ENCODE assay signal across 10 mouse cellular contexts in genomic region chr11:70014051-70014450, GRCm38 (mm10). TPM values are rescaled to one million over a fixed set of nuclear protein-coding genes. Genes with fewer than 3 reads are reported as not detected.
DNase-seq lines count a peak whose midpoint lies in the region; ATAC-seq lines count a peak whose summit lies in the region.
"Had no signal": no experiment of that assay in that cellular context is flagged by ENCODE, and none has a peak within 500 bp of the region (broad histone marks: within the 10 kb centered on the region; RNA-seq: fewer than 3 reads in every experiment).

No protein-coding gene starts in this region.

- no peak overlapping the region for H3K27ac ChIP-seq in heart, embryonic 13.5 days (replicated peaks)
- no peak overlapping the region for H3K27ac ChIP-seq in neural tube, embryonic 11.5 days (ENCODE audit: low read depth, low read length)
- H3K27ac ChIP-seq in liver, embryonic 13.5 days, result no peak overlapping the region

- no peaks in the 10 kb centered on the region for H3K9me3 ChIP-seq in heart, embryonic 13.5 days
- no peaks in the 10 kb centered on the region for H3K9me3 ChIP-seq in neural tube, embryonic 11.5 days (ENCODE audit: control insufficient read depth, low read length)
- H3K9me3 ChIP-seq in liver, embryonic 13.5 days (replicated peaks), result no peaks in the 10 kb centered on the region

- H3K27me3 ChIP-seq in heart, embryonic 13.5 days (replicated peaks), result no peaks in the 10 kb centered on the region
- no peaks in the 10 kb centered on the region for H3K27me3 ChIP-seq in neural tube, embryonic 11.5 days (ENCODE audit: control insufficient read depth, insufficient read depth, low read length)
- no peaks in the 10 kb centered on the region for H3K27me3 ChIP-seq in liver, embryonic 13.5 days

- peak overlapping the region; percentile 80 for H3K4me2 ChIP-seq in heart, embryonic 13.5 days
- peak overlapping the region; percentile 76; the same call in 1 of the 2 replicates for H3K4me2 ChIP-seq in neural tube, embryonic 11.5 days (ENCODE audit: low read depth)
- peak overlapping the region; percentile 86 for H3K4me2 ChIP-seq in liver, embryonic 13.5 days

- no peak for DNase-seq in heart, postnatal 10 days
- DNase-seq in neural tube, embryonic 11.5 days (ENCODE audit: low spot score), result no peak
- DNase-seq in neural tube, embryonic 10.5 days (ENCODE audit: extremely low spot score, low spot score), result no peak
- DNase-seq in liver, embryonic 13.5 days, result no peak
- DNase-seq in ovary, postnatal 14 days (ENCODE audit: low spot score), result no peak
- no peak for DNase-seq in urinary bladder, postnatal 4 days (ENCODE audit: low spot score in 2 of 2)
- DNase-seq in thymus, postnatal 14 days, result no peak
- DNase-seq: kidney, adult 18-20 months; left cerebral cortex, postnatal 4 days had no signal

- peaks cover 52% of the 10 kb centered on the region for H3K36me3 ChIP-seq in heart, embryonic 13.5 days
- peaks cover 22% of the 10 kb centered on the region for H3K36me3 ChIP-seq in neural tube, embryonic 11.5 days (ENCODE audit: control insufficient read depth, insufficient read depth, low read length)
- H3K36me3 ChIP-seq in liver, embryonic 13.5 days, result peaks cover 46% of the 10 kb centered on the region

- H3K4me1 ChIP-seq in heart, embryonic 13.5 days, result peaks cover 43% of the 10 kb centered on the region
- H3K4me1 ChIP-seq in neural tube, embryonic 11.5 days (ENCODE audit: control insufficient read depth, insufficient read depth, low read length), result peaks cover 20% of the 10 kb centered on the region
- H3K4me1 ChIP-seq in liver, embryonic 13.5 days (replicated peaks), result peaks cover 44% of the 10 kb centered on the region

- ATAC-seq in heart, embryonic 13.5 days (ENCODE audit: extremely low read depth, insufficient number of reproducible peaks, low FRiP score, low TSS enrichment), result no peak
- no peak for ATAC-seq in neural tube, embryonic 11.5 days (ENCODE audit: insufficient read depth, low FRiP score, low TSS enrichment)
- ATAC-seq in liver, embryonic 13.5 days (ENCODE audit: low read depth), result no peak

- peak overlapping the region; percentile 69 for H3K4me3 ChIP-seq in heart, embryonic 13.5 days
- H3K4me3 ChIP-seq in neural tube, embryonic 11.5 days (ENCODE audit: low read depth, low read length), result 0 out of 2 replicates have a peak overlapping the region, but pooled peaks have one; percentile 44
- H3K4me3 ChIP-seq in liver, embryonic 13.5 days (replicated peaks), result peak overlapping the region; percentile 76

- 52% methylated on average over 5 of the region's 5 CpGs for WGBS in heart, embryonic 13.5 days
- WGBS in neural tube, embryonic 11.5 days, result 65% methylated on average over 5 of the region's 5 CpGs
- WGBS in liver, embryonic 13.5 days (ENCODE audit: insufficient replicate concordance), result 58% methylated on average over 5 of the region's 5 CpGs

- H3K9ac ChIP-seq in heart, embryonic 13.5 days, result peak overlapping the region; percentile 90
- H3K9ac ChIP-seq in neural tube, embryonic 11.5 days (ENCODE audit: low read length), result no peak overlapping the region
- peak overlapping the region; percentile 89 for H3K9ac ChIP-seq in liver, embryonic 13.5 days

- intact Hi-C loops in heart, postnatal 10 days (cut with DNase I), result no loop called here

RNA-seq across cellular contexts. Expression of gene Acadvl, which starts 1.2 kb away (rescaled TPM):
- polyA plus RNA-seq in heart, embryonic 13.5 days (2015; fragmentation: Nextera tagmentation; extraction: Ambion mirVana), result 131 and 140 TPM in 2 replicates
- total RNA-seq in heart, postnatal 10 days (2021), result 1,000 to 10,000 TPM; 1,260 to 1,282 TPM
- polyA plus RNA-seq in neural tube, embryonic 11.5 days (2014; fragmentation: Nextera tagmentation; extraction: Ambion mirVana), result 49.3 and 54.1 TPM in 2 replicates
- 83.7 and 87.2 TPM in 2 replicates for polyA plus RNA-seq in liver, embryonic 13.5 days (2015; fragmentation: Nextera tagmentation; extraction: Ambion mirVana)

RNA-seq across cellular contexts. Expression of gene Dlg4, which starts 2.7 kb away (rescaled TPM):
- polyA plus RNA-seq in heart, embryonic 13.5 days (2015; fragmentation: Nextera tagmentation; extraction: Ambion mirVana), result 4.7 and 5.1 TPM in 2 replicates
- 10 to 100 TPM; 11.5 to 12.0 TPM for total RNA-seq in heart, postnatal 10 days (2021)
- polyA plus RNA-seq in neural tube, embryonic 11.5 days (2014; fragmentation: Nextera tagmentation; extraction: Ambion mirVana), result 14.6 and 15.0 TPM in 2 replicates
- 1.1 and 1.2 TPM in 2 replicates for polyA plus RNA-seq in liver, embryonic 13.5 days (2015; fragmentation: Nextera tagmentation; extraction: Ambion mirVana)

RNA-seq across cellular contexts. Expression of gene Dvl2, which starts 13.7 kb away (rescaled TPM):
- polyA plus RNA-seq in heart, embryonic 13.5 days (2015; fragmentation: Nextera tagmentation; extraction: Ambion mirVana), result 20.7 and 22.0 TPM in 2 replicates
- total RNA-seq in heart, postnatal 10 days (2021), result 10 to 100 TPM in 1 of 2 experiments, 1 to 10 TPM in 1; 8.6 to 11.8 TPM
- polyA plus RNA-seq in neural tube, embryonic 11.5 days (2014; fragmentation: Nextera tagmentation; extraction: Ambion mirVana), result 35.8 and 39.0 TPM in 2 replicates
- polyA plus RNA-seq in liver, embryonic 13.5 days (2015; fragmentation: Nextera tagmentation; extraction: Ambion mirVana), result 6.4 and 7.4 TPM in 2 replicates

RNA-seq across cellular contexts. Expression of gene Phf23, which starts 18.5 kb away (rescaled TPM):
- 43.8 and 47.9 TPM in 2 replicates for polyA plus RNA-seq in heart, embryonic 13.5 days (2015; fragmentation: Nextera tagmentation; extraction: Ambion mirVana)
- total RNA-seq in heart, postnatal 10 days (2021), result 10 to 100 TPM; 23.1 to 27.7 TPM
- 54.4 and 57.6 TPM in 2 replicates for polyA plus RNA-seq in neural tube, embryonic 11.5 days (2014; fragmentation: Nextera tagmentation; extraction: Ambion mirVana)
- 29.8 and 32.7 TPM in 2 replicates for polyA plus RNA-seq in liver, embryonic 13.5 days (2015; fragmentation: Nextera tagmentation; extraction: Ambion mirVana)

RNA-seq across cellular contexts. Expression of gene Gabarap, which starts 23.1 kb away (rescaled TPM):
- polyA plus RNA-seq in heart, embryonic 13.5 days (2015; fragmentation: Nextera tagmentation; extraction: Ambion mirVana), result 456 and 466 TPM in 2 replicates
- total RNA-seq in heart, postnatal 10 days (2021), result 100 to 1,000 TPM; 275 to 295 TPM
- 530 and 552 TPM in 2 replicates for polyA plus RNA-seq in neural tube, embryonic 11.5 days (2014; fragmentation: Nextera tagmentation; extraction: Ambion mirVana)
- polyA plus RNA-seq in liver, embryonic 13.5 days (2015; fragmentation: Nextera tagmentation; extraction: Ambion mirVana), result 259 and 294 TPM in 2 replicates
